Mouse (Mus musculus) thymus, adult 2 months (tissue): ENCODE measurements around the gene Gnat1.

Source experiments
- CTCF ChIP-seq: fragments of 200-500 bp; IDR thresholded peaks from 2 replicates; pipeline ENCODE4 v1.5.1; 2012; ENCODE audit warnings: mild to moderate bottlenecking, control low read depth, low read length, moderate library complexity, borderline replicate concordance; ENCODE audit not compliant: control insufficient read depth, poor library complexity, insufficient read depth; ENCODE audit errors: extremely low read depth
- POLR2A ChIP-seq: fragments of 200-500 bp; IDR thresholded peaks from 2 replicates; pipeline ENCODE4 v1.6.1; 2012; ENCODE audit warnings: mild to moderate bottlenecking, low read length, control low read depth, moderate library complexity; ENCODE audit not compliant: control insufficient read depth, poor library complexity, insufficient read depth; ENCODE audit errors: extremely low read depth

DNA sequence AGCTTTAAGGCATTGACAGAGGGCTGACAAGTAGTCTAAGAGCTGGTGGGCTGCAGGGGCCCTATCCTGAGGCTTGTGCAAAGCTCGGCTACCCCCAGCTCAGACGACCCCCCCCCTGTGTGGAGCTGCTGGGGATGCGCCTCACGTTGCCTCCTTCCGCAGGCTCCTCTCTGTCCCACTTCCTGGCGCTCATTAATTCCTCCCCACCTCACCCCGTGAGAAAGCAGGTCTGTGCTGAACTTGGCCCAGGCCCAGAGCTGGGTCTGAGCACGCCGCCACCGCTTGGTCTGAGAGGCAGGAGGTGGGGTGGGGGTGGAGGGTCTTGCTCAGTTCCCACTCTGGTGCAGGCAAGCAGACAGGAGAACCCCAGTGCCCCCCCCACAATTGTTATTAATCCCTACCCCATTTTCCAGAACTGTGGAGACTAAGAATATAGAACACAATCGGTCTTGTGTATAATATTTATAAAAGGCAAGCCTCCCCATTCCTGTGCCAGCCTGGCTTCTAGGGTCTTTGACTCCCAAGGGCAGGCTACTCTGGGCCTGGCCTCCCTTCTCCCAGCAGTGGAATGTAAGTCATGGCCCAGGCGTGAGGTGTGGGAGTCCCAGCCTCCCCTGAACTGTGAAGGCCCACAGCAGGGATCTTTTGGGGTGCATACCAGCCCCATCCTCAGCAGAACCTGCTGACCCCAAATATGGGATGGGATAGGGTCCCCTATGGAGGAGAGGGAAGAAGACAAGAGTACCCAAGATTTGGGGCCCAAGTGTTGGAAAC is 28.6 kb downstream of the Gnat1 start:
- TF ChIP-seq CTCF (no peak), POLR2A (no peak)
